Mouse (Mus musculus) liver, adult 2 months (tissue): ENCODE data around the gene Ocrl.

Source experiments
- CTCF ChIP-seq: fragments of 200-500 bp; IDR thresholded peaks from 2 replicates; pipeline ENCODE4 v1.5.1; 2011; ENCODE audit warnings: low read depth, low read length, control low read depth
- POLR2A ChIP-seq: fragments of 200-500 bp; IDR thresholded peaks from 2 replicates; pipeline ENCODE4 v1.6.1; 2011; ENCODE audit warnings: low read length, control low read depth; ENCODE audit not compliant: insufficient read depth; ENCODE audit errors: extremely low read depth

DNA sequence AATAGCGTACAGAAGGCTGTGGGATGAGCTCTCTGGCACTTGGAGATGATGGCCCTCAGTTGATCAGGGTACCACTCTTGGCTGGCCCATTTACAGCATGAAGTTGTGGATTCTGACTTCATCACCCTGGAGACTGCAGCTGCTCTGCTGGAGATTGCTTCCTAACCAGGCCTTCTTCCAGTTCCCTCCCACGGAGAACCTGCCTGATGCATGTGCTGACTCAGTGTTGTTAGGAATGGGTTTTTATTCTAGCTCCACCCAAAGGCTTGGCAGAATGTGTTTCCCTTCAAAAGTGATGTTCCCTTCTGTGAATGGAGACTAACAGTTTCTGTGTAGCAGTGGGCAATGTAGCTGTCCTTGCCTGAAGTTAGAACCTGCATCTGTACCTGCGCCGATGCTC, 58.2 kb downstream of the Ocrl start:
- TF ChIP-seq POLR2A, result no peak
- no peak for TF ChIP-seq CTCF
